Mouse (Mus musculus) cerebellum, postnatal 36 days (tissue): Measurements from ENCODE around the gene Cactin.

Experiments
- DNase-seq, 2 experiments: peaks; one replicate each; pipeline ENCODE4 v3.0.0; 2021 to 2022; ENCODE audit warnings: mixed read lengths in 2 of 2

The Cactin gene

DNA sequence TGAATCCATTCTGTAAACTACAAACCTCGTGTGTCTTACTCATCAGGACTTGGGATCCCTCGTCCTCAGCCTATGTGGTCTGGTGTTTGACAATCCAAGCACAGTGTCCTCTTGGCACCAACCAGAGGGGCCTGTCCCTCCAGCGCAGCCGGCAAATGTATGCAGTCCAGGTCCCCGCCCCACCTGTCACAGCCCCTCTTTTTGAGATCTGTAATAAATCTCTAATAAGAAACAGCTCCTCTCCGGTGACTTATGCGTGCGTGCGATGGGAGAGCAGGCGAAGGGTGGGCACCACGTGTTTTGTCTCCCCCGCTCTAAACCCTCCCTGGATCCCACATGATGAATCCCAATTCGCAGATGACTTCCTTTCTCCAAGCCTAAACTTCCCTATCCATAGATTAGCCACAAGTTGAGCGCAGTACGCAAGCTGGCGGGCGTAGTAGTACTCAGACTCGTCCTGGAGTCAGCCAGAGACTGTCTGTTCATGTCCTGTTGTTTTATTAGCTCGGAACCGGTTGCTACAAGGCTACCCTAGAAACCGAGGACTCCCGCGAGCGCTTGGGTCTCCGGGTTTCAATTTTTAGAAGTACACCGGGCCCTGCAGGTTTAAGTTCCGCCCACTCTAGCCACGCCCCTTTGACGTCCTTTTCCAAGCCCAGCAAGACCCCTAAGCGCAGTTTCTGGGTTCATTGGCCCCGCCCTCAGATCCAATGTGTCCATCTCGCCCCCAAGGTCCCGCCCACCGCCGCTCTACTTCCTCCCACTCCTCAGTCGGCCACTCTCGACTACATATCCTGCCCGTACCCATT lies 958 bp upstream of the Cactin start:
- DNase-seq: no peak

- DNase-seq: no peak
These were observed 533 bp downstream of the Cactin start for GRCm38 (mm10) chr10:81321436-81321835.

GRCm38 (mm10) chr10:81322444-81322843 lies 1.5 kb downstream of the Cactin start:
- no peak for DNase-seq

- no peak for DNase-seq
These were observed 2.4 kb downstream of the Cactin start for GRCm38 (mm10) chr10:81323141-81323775.

GRCm38 (mm10) chr10:81323791-81324530 lies 3.1 kb downstream of the Cactin start:
- DNase-seq: no peak

DNA sequence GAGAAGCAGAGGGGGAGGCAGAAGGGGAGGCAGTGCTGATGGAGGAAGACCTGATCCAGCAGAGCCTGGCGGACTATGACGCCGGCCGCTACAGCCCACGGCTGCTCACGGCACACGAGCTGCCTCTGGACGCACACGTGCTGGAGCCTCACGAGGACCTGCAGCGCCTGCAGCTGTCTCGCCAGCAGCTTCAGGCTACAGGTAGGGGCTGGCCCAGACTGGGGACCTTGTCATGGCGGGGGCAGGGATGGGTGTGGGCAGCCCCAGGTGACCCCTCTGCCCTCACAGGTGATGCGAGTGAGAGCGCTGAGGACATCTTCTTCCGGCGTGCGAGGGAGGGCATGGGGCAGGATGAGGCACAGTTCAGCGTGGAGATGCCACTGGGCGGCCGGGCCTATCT lies 4.3 kb downstream of the Cactin start:
- DNase-seq: no peak

- no peak for DNase-seq
These were observed 4.9 kb downstream of the Cactin start for GRCm38 (mm10) chr10:81325781-81326180.

DNA sequence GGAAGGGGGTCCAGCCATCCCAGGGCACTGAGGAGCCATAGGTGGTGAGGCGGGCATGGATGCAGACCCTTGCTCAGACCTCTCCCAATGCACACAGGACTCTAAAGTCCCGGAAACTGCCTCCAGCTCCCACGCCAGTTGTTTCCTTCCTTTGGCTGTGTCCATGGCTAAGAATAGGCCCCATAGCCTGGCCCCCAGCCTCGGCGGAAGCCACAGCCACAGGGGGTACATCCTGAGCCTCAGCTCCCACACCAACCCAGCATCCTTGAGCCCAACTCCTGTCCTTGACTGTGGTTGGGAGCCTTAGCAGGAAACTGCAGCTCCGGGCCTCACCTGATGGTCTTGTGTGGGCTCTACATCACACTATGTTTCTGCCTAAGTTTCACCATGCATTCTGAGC lies 6.0 kb downstream of the Cactin start:
- no peak for DNase-seq

DNA sequence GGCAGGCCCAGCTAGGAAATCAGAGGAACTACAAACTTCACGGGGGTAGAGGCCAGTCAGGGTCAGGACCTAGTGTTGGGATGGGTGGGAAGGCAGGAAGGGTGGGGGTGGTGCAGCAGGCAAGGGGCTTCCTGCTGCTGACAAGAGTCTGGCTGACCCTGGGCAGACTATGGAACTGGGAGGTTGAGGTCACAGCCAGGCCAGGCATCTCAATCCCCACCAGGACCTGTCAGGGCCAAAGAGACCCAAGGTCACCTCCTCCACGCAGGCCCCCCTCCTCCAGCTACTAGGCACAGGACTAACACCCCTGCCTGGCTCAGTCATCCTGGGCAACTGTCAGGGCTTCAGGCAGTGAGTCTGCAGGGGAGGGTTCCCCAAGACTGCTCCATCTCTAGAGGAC lies 7.1 kb downstream of the Cactin start:
- no peak for DNase-seq

DNA sequence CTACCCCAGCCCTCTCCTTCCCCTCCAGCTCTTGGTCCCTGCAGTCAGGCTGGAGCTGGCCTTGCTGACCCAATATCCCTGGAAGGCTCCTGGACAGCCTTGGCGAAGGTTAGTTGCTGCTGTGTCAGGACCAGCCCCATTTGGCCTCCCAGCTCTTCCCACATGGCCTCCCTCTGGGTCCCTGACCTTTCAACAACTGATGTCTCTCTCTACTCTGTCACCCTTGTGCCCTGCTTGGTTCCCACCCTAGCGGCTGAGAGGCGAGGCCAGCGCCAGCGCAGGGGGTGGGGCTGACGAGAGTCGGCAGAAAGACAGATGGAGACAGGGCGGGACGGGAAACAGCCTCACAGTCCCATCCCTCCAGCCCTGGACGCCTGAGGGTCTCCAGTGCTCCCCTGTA lies 7.5 kb downstream of the Cactin start, which contains the start of gene Tbxa2r:
Tbxa2r (plus strand) TSS at position 346 of the 400 bp plus-strand sequence.
- no peak for DNase-seq

GRCm38 (mm10) chr10:81329194-81329975 lies 8.5 kb downstream of the Cactin start:
- no peak for DNase-seq

- no peak for DNase-seq
These were observed 9.1 kb downstream of the Cactin start for GRCm38 (mm10) chr10:81330007-81330406.

GRCm38 (mm10) chr10:81332277-81332676 lies 11.4 kb downstream of the Cactin start:
- no peak for DNase-seq

DNA sequence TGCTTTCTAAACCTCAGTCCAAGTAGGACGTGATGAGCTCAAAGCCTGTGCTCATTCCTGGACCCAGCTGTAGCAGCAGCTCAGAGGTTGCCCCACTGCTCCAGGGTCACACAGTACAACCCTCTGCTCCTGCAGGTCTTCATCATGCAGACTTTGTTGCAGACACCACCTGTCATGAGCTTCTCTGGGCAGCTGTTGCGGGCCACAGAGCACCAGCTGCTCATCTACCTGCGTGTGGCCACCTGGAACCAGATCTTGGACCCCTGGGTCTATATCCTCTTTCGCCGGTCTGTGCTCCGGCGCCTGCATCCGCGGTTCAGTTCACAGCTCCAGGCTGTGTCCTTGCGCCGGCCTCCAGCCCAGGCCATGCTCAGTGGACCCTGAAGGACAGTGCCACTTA lies 13.4 kb downstream of the Cactin start:
- no peak for DNase-seq

GRCm38 (mm10) chr10:81335393-81336340 lies 14.8 kb downstream of the Cactin start:
- no peak for DNase-seq

GRCm38 (mm10) chr10:81336558-81336957 lies 15.7 kb downstream of the Cactin start:
- DNase-seq: no peak

GRCm38 (mm10) chr10:81340551-81341332 lies 19.8 kb downstream of the Cactin start:
- no peak for DNase-seq

DNA sequence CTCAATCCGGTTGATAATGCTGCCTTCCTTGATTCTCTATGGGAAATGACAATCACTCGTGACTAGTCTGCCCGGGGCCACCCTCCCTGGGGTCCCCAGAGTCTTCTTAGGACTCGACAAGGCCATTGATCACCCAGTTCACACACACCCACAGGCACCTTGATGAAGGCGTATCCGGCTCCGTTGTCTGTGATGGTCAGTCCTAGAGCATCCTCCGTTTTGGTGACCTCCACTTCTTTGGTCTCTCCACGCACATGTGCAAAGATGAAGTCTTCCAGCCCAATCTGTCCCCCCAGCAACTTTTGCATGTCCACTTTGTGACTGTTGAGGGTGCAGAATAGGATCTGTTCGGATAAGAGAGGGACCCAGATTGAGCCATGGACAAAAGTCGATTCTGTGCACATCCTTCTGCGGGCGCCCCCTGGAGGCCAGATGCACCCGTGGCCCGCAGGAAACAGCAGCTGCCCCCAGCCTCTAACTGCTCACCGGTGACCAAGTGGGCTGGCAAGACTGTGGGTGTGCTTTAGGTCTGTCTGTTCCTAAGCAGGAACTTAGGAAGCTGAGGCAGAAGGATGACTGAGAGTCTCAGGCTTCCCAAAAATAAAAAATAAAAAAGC lies 20.5 kb downstream of the Cactin start:
- peak; percentile 72 to 76 for DNase-seq

GRCm38 (mm10) chr10:81342686-81343505 lies 22.0 kb downstream of the Cactin start, which contains the start of gene Gipc3:
Gene Gipc3 (minus strand): TSS chr10:81343266.
- DNase-seq: no peak
